Mouse (Mus musculus): ENCODE data around the gene Fam19a2. TPM values are rescaled to one million over a fixed set of nuclear protein-coding genes. Genes with fewer than 3 reads are reported as not detected.

Gene Fam19a2
- 0.05 TPM in 1 of 2 replicates, not detected in the other for polyA plus RNA-seq (2012; rRNA removed; ENCODE audit: low replicate concordance)

DNA sequence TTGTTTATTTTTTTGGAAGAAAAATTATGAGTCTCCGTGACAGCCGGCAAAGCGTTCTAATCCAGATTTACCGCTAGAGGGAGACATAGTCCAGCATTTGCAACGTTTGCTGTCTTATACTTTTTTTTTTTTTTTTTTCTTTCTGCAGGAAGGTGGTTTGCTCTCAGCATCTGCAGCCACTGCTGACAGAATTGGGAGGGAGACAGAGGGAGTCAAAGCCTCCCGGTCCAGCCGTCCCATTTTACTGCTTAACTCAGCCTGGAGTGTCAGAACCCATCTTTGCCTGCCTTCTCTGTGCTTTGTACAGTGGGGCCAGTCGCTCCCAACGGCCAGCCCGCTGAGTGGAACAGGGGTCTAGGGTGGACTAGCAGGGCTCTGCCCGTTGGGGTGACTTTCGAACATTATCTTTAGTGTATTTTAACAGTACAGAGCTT, at the start of gene Fam19a2:
Fam19a2 (plus strand) TSS at position 121 of the 434 bp plus-strand sequence.

Other genes with a start within 250 kb of the Fam19a2 start
- gene Mon2, start 187.5 kb upstream of the Fam19a2 start, polyA plus RNA-seq (2012; rRNA removed; ENCODE audit: low replicate concordance), result 61.6 and 81.9 TPM in 2 replicates
- 9.4 and 11.7 TPM in 2 replicates for gene Usp15, start 67.0 kb upstream of the Fam19a2 start, polyA plus RNA-seq (2012; rRNA removed; ENCODE audit: low replicate concordance)